Mouse (Mus musculus) megakaryocyte, embryonic 14.5 days (primary cell): Measurements from ENCODE around the gene Cand1. TPM values are rescaled to one million over a fixed set of nuclear protein-coding genes. Genes with fewer than 3 reads are reported as not detected.

Experiments
- H3K27me3 ChIP-seq: replicated peaks from 2 replicates; pipeline ENCODE3; 2012; ENCODE audit warnings: inconsistent platforms
- H3K36me3 ChIP-seq: replicated peaks from 2 replicates; pipeline ENCODE3; 2012; ENCODE audit warnings: low read length, inconsistent platforms, mixed read lengths
- H3K4me1 ChIP-seq: 2 replicates; pipeline ENCODE4 v1.6.1; 2012; ENCODE audit warnings: inconsistent platforms
- H3K4me3 ChIP-seq: replicated peaks from 2 replicates; pipeline ENCODE3; 2012; ENCODE audit warnings: moderate library complexity, mild to moderate bottlenecking, inconsistent platforms
- H3K9me3 ChIP-seq: 2 replicates; pipeline ENCODE4 v1.6.1; 2012; ENCODE audit warnings: inconsistent platforms
- FLI1 ChIP-seq: IDR thresholded peaks from 2 replicates; pipeline ENCODE4 v1.6.1; 2012; ENCODE audit warnings: low read length, inconsistent platforms, mixed read lengths
- GATA1 ChIP-seq: IDR thresholded peaks from 3 replicates; pipeline ENCODE4 v1.6.1; 2012; ENCODE audit warnings: mixed read lengths, low read length, inconsistent platforms, borderline replicate concordance
- polyA plus RNA-seq: library from polyadenylated mRNA; stranded (reverse); fragments of >175 nt; gene quantifications from 2 replicates; pipeline ENCODE4 v1.2.3, GENCODE M21; 2012; ENCODE audit warnings: low replicate concordance; ENCODE audit not compliant: insufficient read depth

The Cand1 gene
- polyA plus RNA-seq, 1 experiment, result 5.1 TPM

DNA sequence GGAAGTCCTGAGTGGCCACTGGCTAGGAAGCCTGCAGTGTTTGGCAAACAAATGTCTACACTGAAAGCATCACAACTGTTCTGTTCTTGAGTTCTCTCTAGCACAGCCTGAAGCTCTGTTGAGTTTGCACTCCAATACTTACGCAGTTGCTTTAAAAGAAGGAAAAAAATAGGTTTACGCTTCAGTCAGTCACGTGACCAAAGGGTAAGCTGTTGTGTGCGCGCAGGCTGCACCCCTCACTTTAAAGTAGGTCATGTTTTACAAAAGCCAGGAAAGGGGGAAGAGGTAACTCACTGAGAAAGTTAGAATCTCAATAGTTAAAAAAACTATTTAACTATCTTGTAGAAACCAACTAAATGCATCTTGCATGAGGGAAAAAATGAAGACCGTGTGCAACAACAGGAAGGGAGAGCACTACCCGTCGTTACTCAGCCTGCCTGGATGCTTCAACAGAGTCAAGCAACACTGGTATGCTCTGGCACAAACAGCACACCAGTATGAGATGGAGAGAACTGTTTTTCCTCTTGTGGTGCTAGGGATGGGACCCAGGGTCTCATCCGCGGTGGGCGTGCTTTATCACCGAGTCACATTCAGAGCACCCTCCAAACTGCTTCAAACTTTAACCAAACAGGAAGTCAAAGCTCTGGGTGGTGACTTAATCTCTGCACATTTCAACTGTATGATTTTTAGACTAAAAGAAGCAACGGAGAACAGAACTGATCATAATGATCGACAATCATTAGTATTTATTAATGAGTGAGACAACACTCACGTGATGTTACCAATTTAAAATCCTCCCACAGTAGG, 21.4 kb downstream of the Cand1 start:
- Histone ChIP-seq H3K4me1 (peaks cover 44% of the 10 kb centered on the region), H3K4me3 (no peak overlapping the region), H3K27me3 (no peaks in the 10 kb centered on the region), H3K9me3 (no peaks in the 10 kb centered on the region), H3K36me3 (peaks cover 92% of the 10 kb centered on the region)
- no peak for TF ChIP-seq FLI1

DNA sequence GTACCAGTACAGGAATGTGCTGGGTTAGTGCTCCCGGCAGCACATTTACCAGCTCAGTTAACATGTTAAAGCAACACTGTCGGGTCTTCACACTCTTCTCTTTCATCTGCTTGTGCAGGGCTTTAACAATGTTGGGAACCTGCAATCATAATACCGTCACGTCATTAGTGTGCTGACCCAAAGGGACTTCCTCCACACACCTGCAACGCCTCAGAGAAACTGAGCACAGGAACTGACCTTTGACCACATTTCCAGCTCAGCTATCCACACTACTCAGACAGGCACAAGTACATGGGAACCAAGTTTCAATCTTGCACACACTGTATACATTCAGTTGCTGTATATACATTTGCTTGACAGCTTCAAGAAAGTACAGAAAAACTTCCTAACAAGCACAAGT, 27.4 kb downstream of the Cand1 start:
- H3K27me3 ChIP-seq, result no peaks in the 10 kb centered on the region
- no peak overlapping the region for H3K4me3 ChIP-seq
- TF ChIP-seq FLI1 (no peak), GATA1 (no peak)
- H3K4me1 ChIP-seq, result no peaks in the 10 kb centered on the region
- no peaks in the 10 kb centered on the region for H3K9me3 ChIP-seq
- H3K36me3 ChIP-seq, result peaks cover 100% of the 10 kb centered on the region

DNA sequence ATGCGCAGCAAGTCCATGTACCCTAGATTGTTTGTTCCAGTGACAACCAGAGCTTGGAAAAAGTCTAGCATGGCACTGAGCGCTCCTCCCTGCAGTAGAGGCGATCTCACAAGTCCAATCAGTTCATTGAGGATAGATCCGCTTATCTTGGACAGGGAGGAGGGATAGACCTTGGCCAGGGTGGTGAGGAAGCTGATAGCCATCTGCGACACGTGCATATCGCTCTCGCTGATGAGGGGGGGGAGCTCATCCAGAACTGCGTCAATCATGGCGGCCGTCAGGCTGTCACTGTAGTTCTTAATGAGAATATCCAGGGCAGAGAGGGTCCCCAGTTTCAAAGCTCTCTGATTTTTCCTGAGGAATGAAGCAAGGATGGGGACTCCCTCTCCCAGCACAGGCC, 28.6 kb downstream of the Cand1 start:
- H3K4me1 ChIP-seq, result no peaks in the 10 kb centered on the region
- H3K4me3 ChIP-seq, result no peak overlapping the region
- no peaks in the 10 kb centered on the region for H3K27me3 ChIP-seq
- H3K36me3 ChIP-seq, result peaks cover 100% of the 10 kb centered on the region
- H3K9me3 ChIP-seq, result no peaks in the 10 kb centered on the region
- TF ChIP-seq FLI1 (no peak), GATA1 (no peak)

DNA sequence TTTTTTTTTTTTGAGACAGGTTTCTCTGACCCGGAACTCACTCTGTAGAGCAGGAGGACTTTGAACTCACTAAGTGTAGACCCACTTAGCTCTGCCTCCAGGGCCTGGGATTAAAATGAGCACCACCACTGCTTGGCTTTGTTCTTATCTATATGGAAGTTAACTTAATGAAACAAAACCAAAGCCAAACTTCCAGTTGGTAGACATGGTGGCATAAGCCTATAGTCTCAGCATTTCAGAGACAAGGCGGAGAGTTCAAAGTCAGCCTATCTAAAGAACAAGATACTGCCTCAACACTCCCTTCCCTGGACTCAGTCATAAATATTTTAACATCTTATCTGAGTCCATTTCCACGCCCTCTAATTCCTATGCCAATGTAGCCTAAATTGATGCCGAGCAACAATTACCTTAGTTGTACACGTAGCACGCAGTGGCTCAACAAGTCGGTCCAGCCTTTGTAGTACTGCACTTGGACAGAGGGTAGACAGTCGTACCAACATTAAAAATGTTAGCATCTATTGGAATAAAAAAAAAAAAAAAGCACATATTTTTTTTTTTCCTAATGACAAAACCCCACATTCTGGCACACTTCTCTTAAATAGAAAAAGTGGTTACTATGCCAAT, 33.4 kb downstream of the Cand1 start:
- Histone ChIP-seq H3K27me3 (no peaks in the 10 kb centered on the region), H3K9me3 (no peaks in the 10 kb centered on the region), H3K4me1 (peaks cover 9% of the 10 kb centered on the region; the same call in 1 of the 2 replicates), H3K4me3 (no peak overlapping the region), H3K36me3 (peaks cover 97% of the 10 kb centered on the region)
- no peak for TF ChIP-seq GATA1
- TF ChIP-seq FLI1, result no peak

DNA sequence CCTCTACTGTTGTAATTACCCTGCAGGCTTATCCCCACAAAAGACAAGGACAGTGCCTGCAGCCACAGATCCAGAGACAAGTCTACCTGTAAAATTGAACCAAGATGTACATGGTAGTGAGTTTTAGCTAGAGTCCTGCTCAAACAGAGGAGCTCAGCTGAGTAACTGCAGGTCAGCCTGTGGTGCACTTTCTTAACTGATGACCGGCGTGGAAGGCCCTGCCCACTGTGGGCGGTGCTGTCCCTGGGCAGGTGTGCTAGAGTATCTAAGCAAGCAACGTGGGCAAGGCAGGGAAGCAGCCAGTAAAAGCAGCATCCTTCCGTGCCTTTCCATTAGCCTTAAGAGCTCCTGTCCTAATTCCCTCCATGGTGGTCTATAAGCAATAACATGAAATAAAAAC, 34.6 kb downstream of the Cand1 start:
- Histone ChIP-seq H3K9me3 (no peaks in the 10 kb centered on the region), H3K4me3 (no peak overlapping the region), H3K4me1 (peaks cover 12% of the 10 kb centered on the region; the same call in 1 of the 2 replicates), H3K36me3 (peaks cover 97% of the 10 kb centered on the region), H3K27me3 (no peaks in the 10 kb centered on the region)
- TF ChIP-seq GATA1 (no peak), FLI1 (no peak)

DNA sequence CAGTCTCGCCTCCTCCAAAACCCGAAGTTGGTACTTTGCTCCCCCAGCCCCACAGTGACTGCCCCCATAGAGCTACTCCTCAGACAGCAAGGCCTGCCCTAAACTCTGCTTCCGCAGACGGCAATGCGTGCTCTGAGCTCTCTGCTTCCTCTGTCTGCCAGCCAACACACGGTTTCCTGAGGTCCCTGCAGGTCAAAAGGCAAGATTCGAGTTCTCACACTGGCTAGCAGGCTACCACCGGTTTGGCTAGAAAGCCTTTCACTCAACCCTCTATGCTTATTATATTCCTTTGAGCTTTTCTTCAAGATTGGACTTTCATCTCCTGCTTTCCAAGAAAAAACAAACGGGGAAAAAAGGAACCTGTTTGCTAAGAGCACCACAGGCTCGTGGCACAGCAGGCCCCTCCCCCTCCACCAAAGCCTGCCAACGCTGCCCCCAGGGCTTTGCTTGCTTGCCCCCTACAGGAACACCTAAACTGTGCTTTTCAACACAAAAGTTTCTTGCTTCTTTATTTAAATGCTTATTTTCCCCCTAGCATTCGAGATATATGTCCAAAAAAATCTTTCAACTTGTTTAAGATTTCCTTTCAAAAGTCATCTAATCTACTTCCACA, 35.4 kb downstream of the Cand1 start:
- TF ChIP-seq GATA1 (no peak), FLI1 (no peak)
- Histone ChIP-seq H3K36me3 (peaks cover 97% of the 10 kb centered on the region), H3K27me3 (no peaks in the 10 kb centered on the region), H3K4me3 (no peak overlapping the region), H3K4me1 (peaks cover 17% of the 10 kb centered on the region; the same call in 1 of the 2 replicates), H3K9me3 (no peaks in the 10 kb centered on the region)

DNA sequence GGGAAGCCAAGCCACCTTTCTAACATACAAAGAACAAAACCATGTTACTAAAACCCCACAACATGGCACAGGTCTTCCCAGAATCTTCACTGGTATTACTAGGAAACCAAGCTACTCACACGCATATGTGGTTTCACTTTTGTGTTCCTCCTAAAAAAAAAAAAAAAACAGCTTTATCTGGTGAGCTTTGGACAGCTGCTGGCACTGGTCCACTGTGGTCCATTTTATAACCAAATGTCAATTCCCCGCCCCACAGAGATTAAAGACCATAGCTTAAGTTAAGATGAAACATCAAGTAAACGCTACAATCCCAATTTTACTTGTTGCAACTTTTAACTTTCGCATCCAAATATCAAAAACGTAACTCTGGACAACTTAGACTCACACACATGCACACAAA, 40.0 kb downstream of the Cand1 start:
- Histone ChIP-seq H3K27me3 (no peaks in the 10 kb centered on the region), H3K4me3 (no peak overlapping the region), H3K4me1 (peaks cover 26% of the 10 kb centered on the region), H3K9me3 (peaks cover 24% of the 10 kb centered on the region), H3K36me3 (peaks cover 97% of the 10 kb centered on the region)
- TF ChIP-seq GATA1, result no peak
- no peak for TF ChIP-seq FLI1

DNA sequence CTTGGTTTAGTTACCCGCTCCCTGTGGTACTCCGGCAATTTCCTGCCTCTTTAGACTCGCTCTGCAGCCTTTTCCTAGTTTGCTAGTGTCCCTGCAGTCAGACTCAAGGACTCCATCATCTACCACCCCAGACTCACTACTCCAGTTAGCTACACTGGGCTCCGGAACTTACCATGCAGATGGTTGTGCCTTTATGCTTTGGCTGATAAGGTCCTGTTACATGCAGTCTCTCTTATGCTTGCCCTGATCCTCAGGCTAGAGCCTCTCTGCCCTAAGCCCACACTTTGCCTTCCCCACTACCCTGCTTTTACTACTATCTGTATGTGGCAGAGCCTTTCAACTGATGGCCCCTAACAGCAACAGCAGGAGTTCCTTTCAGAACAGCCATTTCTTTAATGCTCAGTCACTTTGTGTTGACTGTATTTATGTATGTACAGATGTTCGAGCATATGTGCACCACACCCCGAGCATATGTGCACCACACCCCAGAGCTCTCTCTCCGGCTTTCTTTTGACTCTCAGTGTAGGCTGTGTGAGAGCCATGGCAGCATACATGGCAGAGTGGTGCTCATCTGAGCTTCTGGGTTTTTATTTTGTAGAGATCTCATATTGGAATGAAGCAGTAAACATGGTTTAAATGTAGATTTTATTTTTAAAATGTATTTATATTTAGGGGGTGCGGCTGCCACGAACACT, 41.5 kb downstream of the Cand1 start:
- Histone ChIP-seq H3K27me3 (no peaks in the 10 kb centered on the region), H3K4me1 (peaks cover 23% of the 10 kb centered on the region), H3K4me3 (no peak overlapping the region), H3K36me3 (peaks cover 86% of the 10 kb centered on the region), H3K9me3 (peaks cover 24% of the 10 kb centered on the region)
- TF ChIP-seq GATA1 (no peak), FLI1 (no peak)

DNA sequence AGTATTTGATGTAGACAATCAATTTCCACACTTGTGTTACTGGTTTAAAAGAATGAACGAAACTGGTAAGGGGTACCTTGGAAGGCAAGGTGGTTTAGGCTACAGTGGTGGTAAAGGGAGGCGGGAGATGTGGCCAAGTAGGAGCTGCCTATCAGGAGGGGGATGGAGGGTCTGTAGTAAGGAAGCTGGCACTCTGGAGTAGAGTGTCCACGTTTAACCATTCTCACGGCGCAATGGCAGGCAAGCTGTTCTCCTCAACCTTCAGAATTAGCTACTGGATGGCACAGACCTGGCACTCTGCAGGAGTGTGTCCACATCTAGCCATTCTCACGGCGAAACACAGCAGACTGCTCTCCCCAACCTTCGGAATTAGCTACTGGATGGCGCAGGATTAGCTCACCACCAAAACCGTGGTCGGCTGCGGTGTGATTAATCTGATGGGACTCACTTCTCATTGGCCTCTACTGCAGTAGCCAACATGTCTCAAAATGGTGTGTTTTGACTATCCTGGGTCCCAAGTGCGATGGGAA, 42.2 kb downstream of the Cand1 start:
- Histone ChIP-seq H3K36me3 (peaks cover 79% of the 10 kb centered on the region), H3K4me3 (no peak overlapping the region), H3K9me3 (peaks cover 24% of the 10 kb centered on the region), H3K27me3 (no peaks in the 10 kb centered on the region), H3K4me1 (peaks cover 29% of the 10 kb centered on the region)
- TF ChIP-seq GATA1 (no peak), FLI1 (no peak)
